Mouse (Mus musculus) mouse embryonic stem cell (cell line): ENCODE data around the gene Ankrd28.
"Not testable (repeated sequence)": the region's sequence is repeated elsewhere in the genome, so short reads cannot be mapped to it uniquely, and the experiment has no call there.

Experiments
- in situ Hi-C, 2 experiments: fragments of 300-500 bp; cut with MboI; formaldehyde crosslinking; loops; 1 replicate in 1 of 2; 3 replicates in 1 of 2; pipeline ENCODE4 v1.14.3; 2019 to 2020; ENCODE audit warnings: low sequenced_read_pairs in 2 of 2, low pct_unique_long_range_greater_than_20kb in 1 of 2, mixed read lengths in 1 of 2; ENCODE audit not compliant: unreplicated experiment in 1 of 2

Gene Ankrd28

GRCm38 (mm10) chr14:31830571-31831369 is at the start of gene Ankrd28:
Ankrd28 (minus strand) TSS chr14:31830651.
- in situ Hi-C loops = no loop called here

DNA sequence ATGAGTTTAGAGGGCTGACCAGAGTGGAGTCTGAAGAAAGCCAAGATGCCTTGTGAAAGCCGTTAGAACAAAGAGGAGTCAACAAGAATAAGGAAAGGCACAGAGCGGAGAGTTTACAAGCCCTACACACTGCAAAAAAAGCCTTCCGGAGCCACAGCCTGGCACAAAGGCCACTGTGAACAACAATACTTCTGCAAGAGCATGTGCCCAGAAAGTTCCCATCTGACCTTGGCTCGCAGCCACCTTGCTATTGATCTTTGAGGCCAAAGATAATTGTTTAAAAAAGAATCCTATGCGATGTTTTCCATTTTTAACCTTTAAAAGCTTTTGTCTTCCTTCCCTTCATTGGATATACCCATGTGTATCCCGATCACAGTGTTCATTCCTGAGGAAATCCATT is 49.0 kb upstream of the Ankrd28 start:
- in situ Hi-C loops = no loop called here

GRCm38 (mm10) chr14:31872130-31872529 is 41.7 kb upstream of the Ankrd28 start:
- in situ Hi-C loops = no loop called here

DNA sequence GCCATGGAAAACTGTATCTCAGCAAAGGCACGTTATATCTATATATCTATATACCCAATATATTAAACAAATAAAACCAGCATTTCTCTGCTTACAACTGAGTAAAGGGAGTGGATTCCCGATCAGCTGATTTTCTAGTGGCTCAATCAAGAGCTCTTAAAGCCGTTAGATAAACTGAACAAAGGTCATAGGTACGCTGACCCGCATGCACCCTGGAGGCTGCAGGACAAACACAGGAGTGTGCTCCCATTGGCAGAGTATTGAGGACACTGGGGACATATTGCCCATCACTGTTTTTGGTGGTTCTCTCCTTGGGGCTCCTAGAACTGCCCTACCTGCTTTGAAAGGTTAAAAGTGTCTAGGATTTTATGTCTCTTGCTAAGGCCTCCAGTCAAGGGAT is 40.0 kb upstream of the Ankrd28 start:
- in situ Hi-C loops = no loop called here

DNA sequence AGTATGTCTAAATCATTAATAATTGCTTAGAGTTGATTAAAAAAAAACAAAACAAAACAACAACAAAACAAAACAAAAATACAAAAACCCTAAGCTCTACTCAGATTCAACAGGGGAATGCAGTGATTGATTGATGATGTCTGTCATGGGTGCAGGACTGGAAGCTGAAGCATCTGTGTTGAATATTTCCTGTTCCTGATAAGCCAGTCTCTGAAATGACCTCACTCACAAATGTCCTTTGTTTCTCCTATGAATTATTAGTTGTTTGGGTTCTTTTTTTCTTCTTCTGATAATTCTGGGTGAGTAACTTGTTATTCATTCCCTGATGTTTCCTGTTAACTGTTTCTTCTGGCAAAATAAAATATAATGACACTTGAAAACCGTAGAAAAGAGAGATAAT is 38.1 kb upstream of the Ankrd28 start:
- in situ Hi-C loops = no loop called here

- in situ Hi-C loops = not testable (repeated sequence)
Measured at GRCm38 (mm10) chr14:31866366-31866765, 35.9 kb upstream of the Ankrd28 start.

DNA sequence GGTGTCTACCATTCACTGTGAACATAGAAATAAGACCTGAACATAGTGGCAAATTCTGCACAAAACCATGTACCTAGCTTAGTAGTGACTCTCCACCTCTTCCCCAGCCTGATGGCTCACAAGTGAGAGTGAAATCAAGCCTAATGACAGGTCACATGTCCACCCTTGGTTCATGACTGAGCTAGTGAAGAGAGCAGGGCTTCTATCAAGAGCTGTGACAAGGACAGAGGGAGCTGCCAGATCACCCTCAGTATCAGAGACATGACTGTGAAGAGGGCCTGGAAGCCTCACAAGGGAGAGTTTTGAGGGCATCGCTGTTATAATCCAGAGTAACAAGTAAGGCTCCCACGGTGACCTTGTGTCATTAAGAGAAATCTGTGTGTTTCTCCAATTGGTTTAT is 28.2 kb upstream of the Ankrd28 start:
- in situ Hi-C loops = no loop called here

GRCm38 (mm10) chr14:31857096-31857975 is 26.9 kb upstream of the Ankrd28 start:
- in situ Hi-C loops = no loop called here

GRCm38 (mm10) chr14:31856007-31856406 is 25.6 kb upstream of the Ankrd28 start:
- in situ Hi-C loops = no loop called here

GRCm38 (mm10) chr14:31854667-31855066 is 24.2 kb upstream of the Ankrd28 start:
- in situ Hi-C loops = no loop called here

DNA sequence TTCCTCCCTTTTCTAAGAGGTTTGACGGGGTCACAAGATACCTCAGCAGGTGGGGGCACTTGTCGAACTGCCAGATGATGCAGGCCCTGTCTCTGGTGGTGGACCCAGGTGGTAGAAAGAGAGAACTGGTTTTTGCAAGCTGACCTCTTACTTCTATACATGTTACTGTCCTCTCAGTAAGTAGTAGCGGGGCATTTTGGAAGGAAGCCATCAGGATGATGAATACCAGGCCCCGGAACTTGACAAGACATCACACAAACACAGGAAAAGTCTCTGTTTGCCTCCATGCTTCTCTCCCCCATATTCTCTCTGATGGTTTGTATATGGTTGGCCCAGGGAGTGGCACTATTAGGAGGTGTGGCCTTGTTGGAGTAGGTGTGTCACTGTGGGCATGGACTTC is 13.1 kb upstream of the Ankrd28 start:
- in situ Hi-C loops = no loop called here

DNA sequence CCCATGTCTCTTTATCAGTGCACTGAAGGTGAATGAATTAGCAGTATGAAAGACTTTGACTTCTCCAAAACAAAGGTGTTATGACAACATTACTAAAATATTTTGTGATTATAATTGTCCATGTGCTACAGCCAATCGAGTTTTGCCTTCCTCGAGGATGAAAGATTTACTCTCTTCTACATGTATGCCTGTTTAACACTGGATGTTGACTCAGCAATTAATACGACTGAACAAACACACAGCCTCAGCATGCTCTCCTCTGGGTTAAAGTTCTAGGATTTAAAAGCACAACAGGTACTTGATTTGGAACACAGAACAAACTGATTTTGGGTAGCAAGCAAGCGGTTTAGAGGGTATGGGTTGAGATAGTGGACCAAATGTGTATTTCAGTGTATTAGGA is 1.6 kb upstream of the Ankrd28 start:
- in situ Hi-C loops = no loop called here

- in situ Hi-C loops = no loop called here
Measured at GRCm38 (mm10) chr14:31831370-31831712, 890 bp upstream of the Ankrd28 start.

- in situ Hi-C loops = no loop called here
Measured at GRCm38 (mm10) chr14:31829761-31830562, 489 bp downstream of the Ankrd28 start.

DNA sequence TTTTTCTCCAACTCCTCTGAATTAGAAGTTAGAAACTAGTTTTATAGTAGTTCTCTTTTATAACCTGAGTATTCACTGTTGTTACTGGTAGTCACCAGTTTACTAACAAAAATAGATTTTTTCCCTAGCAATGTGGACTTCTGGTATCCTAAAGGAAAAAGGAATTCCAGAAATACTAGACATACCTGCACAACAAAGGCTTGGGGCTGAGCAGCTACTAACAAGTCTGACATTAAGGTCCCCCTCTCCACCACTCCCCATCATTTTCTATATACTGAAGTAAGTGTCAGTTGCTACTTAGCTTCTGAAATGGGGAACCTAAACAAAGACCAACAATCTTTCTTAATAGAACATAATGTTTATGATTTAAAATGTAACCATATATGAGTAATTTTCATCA is 3.2 kb downstream of the Ankrd28 start:
- in situ Hi-C loops = no loop called here

DNA sequence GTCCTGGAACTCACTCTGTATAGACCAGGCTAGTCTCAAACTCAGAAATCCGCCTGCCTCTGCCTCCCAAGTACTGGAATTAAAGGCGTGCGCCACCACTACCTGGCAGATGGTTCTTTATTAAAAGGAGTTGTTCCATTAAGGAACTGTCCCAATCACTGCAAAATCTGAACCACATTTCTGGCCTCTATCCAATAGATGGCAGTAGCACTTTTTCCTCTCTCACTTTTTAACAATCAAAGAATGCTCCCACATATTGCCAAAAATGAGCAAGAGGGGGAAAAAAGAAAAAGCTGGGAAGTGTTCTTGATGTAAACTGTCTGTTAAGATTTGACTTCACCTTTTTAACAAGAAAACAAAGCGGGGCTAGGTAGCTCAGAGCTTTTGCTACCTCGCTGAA is 20.5 kb downstream of the Ankrd28 start:
- in situ Hi-C loops = no loop called here

DNA sequence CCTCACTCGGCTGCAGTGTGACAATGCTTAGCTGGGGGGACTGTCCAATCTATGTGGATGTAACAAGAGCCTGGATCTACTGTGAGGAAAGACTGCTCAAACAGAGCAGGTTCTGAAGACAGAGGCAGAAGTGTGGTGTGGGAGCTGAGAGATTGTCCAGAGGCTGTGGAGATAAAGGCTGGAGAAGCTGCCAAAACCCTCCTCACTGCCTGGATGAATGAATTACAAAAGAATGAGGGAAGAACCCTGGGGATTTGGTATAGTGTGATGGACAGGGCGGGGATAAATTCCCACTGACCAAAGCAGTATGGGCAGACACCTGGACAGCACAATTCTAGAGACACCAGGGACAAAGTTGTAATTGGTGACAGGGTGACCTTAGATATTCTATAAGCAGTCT is 26.7 kb downstream of the Ankrd28 start:
- in situ Hi-C loops = no loop called here

- in situ Hi-C loops = no loop called here
Measured at GRCm38 (mm10) chr14:31800976-31801375, 29.5 kb downstream of the Ankrd28 start.

DNA sequence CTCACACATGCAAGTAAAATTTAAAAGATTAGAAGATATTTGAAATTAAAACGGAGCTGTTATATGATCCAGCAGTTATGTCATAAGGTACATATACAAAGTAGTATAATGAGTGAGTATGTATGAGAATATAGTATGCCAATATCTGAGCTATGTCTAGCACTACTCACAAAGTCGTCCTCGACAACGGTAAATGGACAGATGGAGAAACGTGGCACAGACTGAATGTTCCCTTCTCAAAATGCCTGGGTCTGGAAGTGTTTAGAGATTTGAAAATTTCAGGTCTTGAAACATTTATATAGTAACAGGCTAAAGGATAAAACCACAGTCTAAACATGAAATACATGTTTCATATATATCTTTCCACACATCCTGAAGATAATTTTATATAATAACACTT is 30.0 kb downstream of the Ankrd28 start:
- in situ Hi-C loops = no loop called here
